Mouse (Mus musculus) neural tube, embryonic 11.5 days (tissue): ENCODE results near the gene Cdc42ep1. TPM values are rescaled to one million over a fixed set of nuclear protein-coding genes. Genes with fewer than 3 reads are reported as not detected.

Experiments
- ATAC-seq: fragments of 200-750 bp; cut with Nextera tagmentation; 2 replicates; pipeline ENCODE4 v1.8.0; 2017; ENCODE audit warnings: moderate number of reproducible peaks, mild to moderate bottlenecking, moderate TSS enrichment, moderate library complexity; ENCODE audit not compliant: insufficient read depth, low FRiP score, low TSS enrichment
- DNase-seq: peaks from one replicate; pipeline ENCODE4 v3.0.0-alpha.2; 2015; ENCODE audit warnings: low spot score
- H3K27ac ChIP-seq: fragments of 300-500 bp; sonication (generic); 2 replicates; pipeline ENCODE4 v1.5.1; 2014; ENCODE audit warnings: low read depth, mild to moderate bottlenecking, low read length
- H3K27me3 ChIP-seq: fragments of 300-500 bp; sonication (generic); 2 replicates; pipeline ENCODE4 v1.6.1; 2014; ENCODE audit warnings: mild to moderate bottlenecking, low read length, mixed read lengths; ENCODE audit not compliant: control insufficient read depth, insufficient read depth
- H3K36me3 ChIP-seq: fragments of 300-500 bp; sonication (generic); 2 replicates; pipeline ENCODE4 v1.6.1; 2014; ENCODE audit warnings: mild to moderate bottlenecking, low read length, moderate library complexity, mixed read lengths; ENCODE audit not compliant: control insufficient read depth, insufficient read depth
- H3K4me1 ChIP-seq: fragments of 300-500 bp; sonication (generic); 2 replicates; pipeline ENCODE4 v1.6.1; 2014; ENCODE audit warnings: low read length, mixed read lengths; ENCODE audit not compliant: control insufficient read depth, insufficient read depth
- H3K4me2 ChIP-seq: fragments of 300-500 bp; sonication (generic); 2 replicates; pipeline ENCODE4 v1.6.1; 2014; ENCODE audit warnings: low read depth, mild to moderate bottlenecking, moderate library complexity
- H3K4me3 ChIP-seq: fragments of 300-500 bp; sonication (generic); 2 replicates; pipeline ENCODE4 v1.5.1; 2014; ENCODE audit warnings: low read depth, low read length
- H3K9ac ChIP-seq: fragments of 300-500 bp; sonication (generic); 2 replicates; pipeline ENCODE4 v1.6.1; 2014; ENCODE audit warnings: mild to moderate bottlenecking, low read length
- H3K9me3 ChIP-seq: fragments of 300-500 bp; sonication (generic); 2 replicates; pipeline ENCODE4 v1.6.1; 2016; ENCODE audit warnings: low read length; ENCODE audit not compliant: control insufficient read depth
- WGBS: fragments of 180-500 bp; shearing (Covaris S2); extraction: QIAGEN DNeasy Blood & Tissue Kit; methylation state at CpG from one replicate; pipeline ENCODE4 v1.1.7; 2014; 5-methylcytosine and 5-hydroxymethylcytosine counted together
- polyA plus RNA-seq: library from polyadenylated mRNA; unstranded; fragments of >200 nt; fragmentation: Nextera tagmentation; extraction: Ambion mirVana; gene quantifications from 2 replicates; pipeline ENCODE4 v1.2.1, GENCODE M21; 2014

The Cdc42ep1 gene
- polyA plus RNA-seq, 1 experiment from 2014 or later = 14.0 TPM

- no peak overlapping the region for H3K9ac ChIP-seq
- DNase-seq = no peak
- no peak overlapping the region for H3K27ac ChIP-seq
- H3K9me3 ChIP-seq = no peaks in the 10 kb centered on the region
- WGBS = 52% methylated on average over 6 of the region's 6 CpGs
- no peak overlapping the region for H3K4me2 ChIP-seq
- H3K4me3 ChIP-seq = no peak overlapping the region
- no peaks in the 10 kb centered on the region for H3K36me3 ChIP-seq
- ATAC-seq = no peak
- no peaks in the 10 kb centered on the region for H3K27me3 ChIP-seq
- H3K4me1 ChIP-seq = no peaks in the 10 kb centered on the region
Measured at GRCm38 (mm10) chr15:78816074-78816391, 26.4 kb upstream of the Cdc42ep1 start.

DNA sequence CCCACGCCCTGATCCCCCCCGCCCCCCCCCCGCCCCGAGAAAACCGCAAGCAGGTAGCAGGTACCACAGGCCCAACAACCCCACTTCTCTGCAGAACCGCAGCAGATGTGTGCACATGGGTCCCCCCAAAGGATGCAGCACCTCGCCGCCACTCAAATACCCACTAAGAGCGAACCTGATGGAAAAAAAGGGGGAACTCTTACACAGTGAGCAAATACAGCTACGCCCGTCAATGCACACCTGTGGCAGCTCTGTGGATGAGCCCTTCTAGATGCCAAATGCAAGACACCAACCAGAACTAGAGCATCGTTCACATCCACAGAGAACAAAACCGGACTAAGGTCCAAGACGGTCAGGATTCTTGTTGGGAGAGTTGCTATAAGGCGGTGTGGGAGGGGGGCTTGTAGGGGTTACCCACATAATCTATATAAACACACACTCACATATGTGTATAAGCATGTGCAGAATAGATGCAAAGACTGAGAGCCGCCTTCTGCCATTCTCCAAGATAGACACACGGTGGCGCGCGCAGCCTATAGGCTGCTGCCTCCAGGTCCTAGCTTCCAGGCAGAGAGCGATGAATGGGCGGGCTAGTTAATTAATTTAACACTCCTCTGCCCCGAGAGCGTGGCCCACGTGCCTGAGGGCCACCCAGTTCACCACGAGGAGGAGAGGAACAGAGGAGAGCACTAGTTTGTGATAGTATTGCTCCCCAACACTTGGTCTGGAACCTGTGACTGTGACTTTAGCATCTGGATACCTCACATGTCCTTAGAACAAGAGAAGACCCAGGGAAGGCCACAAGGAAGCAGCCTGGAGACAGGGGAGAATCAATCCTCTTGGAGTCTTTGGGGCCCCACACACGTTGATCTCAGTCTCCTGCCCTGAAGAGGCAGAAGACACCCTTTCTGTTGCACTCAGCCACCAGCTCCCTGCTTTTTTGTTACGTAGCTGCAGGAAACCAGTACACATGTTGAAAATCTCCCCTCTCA, 15.9 kb upstream of the Cdc42ep1 start:
- ATAC-seq = peak; percentile 53; the same call in 1 of the 2 replicates
- Histone ChIP-seq H3K4me1 (no peaks in the 10 kb centered on the region), H3K27me3 (no peaks in the 10 kb centered on the region), H3K36me3 (no peaks in the 10 kb centered on the region), H3K9ac (no peak overlapping the region), H3K4me3 (no peak overlapping the region), H3K27ac (no peak overlapping the region), H3K9me3 (no peaks in the 10 kb centered on the region), H3K4me2 (no peak overlapping the region)
- peak; percentile 82 for DNase-seq
- 28% methylated on average over 28 of the region's 28 CpGs for WGBS

DNA sequence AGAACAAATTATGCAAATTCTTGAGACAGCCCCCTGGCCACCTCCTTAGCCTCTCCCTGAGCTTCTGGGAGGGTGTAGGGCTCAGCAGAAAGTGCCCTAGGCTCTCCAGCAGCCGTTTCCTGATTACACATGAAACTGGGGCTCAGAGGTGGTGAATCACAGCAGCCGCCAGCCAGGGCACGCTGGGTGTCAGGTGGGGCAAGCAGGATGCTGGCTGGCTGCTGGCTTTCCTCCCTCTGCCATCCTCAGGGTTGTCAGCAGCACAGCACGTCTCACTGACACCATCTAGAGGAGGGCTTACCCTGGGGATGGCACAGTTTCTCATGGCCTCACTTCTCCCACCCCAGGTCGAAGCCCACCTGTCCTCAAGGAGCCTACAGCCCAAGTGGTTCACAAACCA, 14.1 kb upstream of the Cdc42ep1 start:
- H3K9ac ChIP-seq = no peak overlapping the region
- no peak overlapping the region for H3K4me3 ChIP-seq
- peaks cover 12% of the 10 kb centered on the region for H3K4me1 ChIP-seq
- DNase-seq (no peak), ATAC-seq (no peak)
- H3K36me3 ChIP-seq = no peaks in the 10 kb centered on the region
- H3K27me3 ChIP-seq = no peaks in the 10 kb centered on the region
- 17% methylated on average over 5 of the region's 5 CpGs for WGBS
- H3K4me2 ChIP-seq = no peak overlapping the region
- no peak overlapping the region for H3K27ac ChIP-seq
- H3K9me3 ChIP-seq = no peaks in the 10 kb centered on the region

DNA sequence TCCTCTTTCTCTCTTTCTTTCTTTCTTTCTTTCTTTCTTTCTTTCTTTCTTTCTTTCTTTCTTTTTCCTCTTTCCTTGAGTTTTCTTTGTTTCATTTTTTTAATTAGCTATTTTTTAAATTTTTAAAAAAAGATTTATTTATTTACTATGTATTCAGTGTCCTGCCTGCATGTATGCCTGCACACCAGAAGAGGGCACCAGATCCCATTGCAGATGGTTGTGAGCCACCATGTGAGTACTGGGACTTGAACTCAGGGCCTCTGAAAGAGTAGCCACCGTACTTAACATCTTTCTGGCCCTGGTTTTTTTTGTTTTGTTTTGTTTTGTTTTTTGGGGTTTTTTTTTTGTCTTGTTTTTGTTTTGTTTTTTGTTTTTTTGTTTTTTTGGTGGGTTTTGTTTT, 12.8 kb upstream of the Cdc42ep1 start:
- Histone ChIP-seq H3K4me1 (peaks cover 12% of the 10 kb centered on the region), H3K27ac (no peak overlapping the region), H3K27me3 (no peaks in the 10 kb centered on the region), H3K4me2 (no peak overlapping the region), H3K4me3 (no peak overlapping the region), H3K9me3 (no peaks in the 10 kb centered on the region), H3K36me3 (no peaks in the 10 kb centered on the region), H3K9ac (no peak overlapping the region)
- 89% methylated on average over 1 of the region's 1 CpGs for WGBS
- no peak for ATAC-seq
- no peak for DNase-seq

GRCm38 (mm10) chr15:78830742-78831719, 11.4 kb upstream of the Cdc42ep1 start:
- WGBS = 70% methylated on average over 10 of the region's 10 CpGs
- Histone ChIP-seq H3K4me1 (peaks cover 24% of the 10 kb centered on the region), H3K27ac (no peak overlapping the region)

GRCm38 (mm10) chr15:78831720-78832657, 10.4 kb upstream of the Cdc42ep1 start:
- H3K4me1 ChIP-seq = peaks cover 27% of the 10 kb centered on the region
- 49% methylated on average over 18 of the region's 19 CpGs for WGBS
- ATAC-seq (no peak), DNase-seq (peak; percentile 11)
- H3K27me3 ChIP-seq = no peaks in the 10 kb centered on the region
- H3K27ac ChIP-seq = peak overlapping the region; percentile 4; the same call in 1 of the 2 replicates
- H3K4me3 ChIP-seq = no peak overlapping the region
- peak overlapping the region; percentile 24 for H3K9ac ChIP-seq
- H3K9me3 ChIP-seq = no peaks in the 10 kb centered on the region
- H3K36me3 ChIP-seq = no peaks in the 10 kb centered on the region
- no peak overlapping the region for H3K4me2 ChIP-seq

More at GRCm38 (mm10) chr15:78830742-78831719, 11.4 kb upstream of the Cdc42ep1 start:
- Histone ChIP-seq H3K4me2 (no peak overlapping the region), H3K27me3 (no peaks in the 10 kb centered on the region), H3K9me3 (no peaks in the 10 kb centered on the region), H3K36me3 (no peaks in the 10 kb centered on the region), H3K9ac (no peak overlapping the region), H3K4me3 (no peak overlapping the region)
- DNase-seq (no peak), ATAC-seq (no peak)

DNA sequence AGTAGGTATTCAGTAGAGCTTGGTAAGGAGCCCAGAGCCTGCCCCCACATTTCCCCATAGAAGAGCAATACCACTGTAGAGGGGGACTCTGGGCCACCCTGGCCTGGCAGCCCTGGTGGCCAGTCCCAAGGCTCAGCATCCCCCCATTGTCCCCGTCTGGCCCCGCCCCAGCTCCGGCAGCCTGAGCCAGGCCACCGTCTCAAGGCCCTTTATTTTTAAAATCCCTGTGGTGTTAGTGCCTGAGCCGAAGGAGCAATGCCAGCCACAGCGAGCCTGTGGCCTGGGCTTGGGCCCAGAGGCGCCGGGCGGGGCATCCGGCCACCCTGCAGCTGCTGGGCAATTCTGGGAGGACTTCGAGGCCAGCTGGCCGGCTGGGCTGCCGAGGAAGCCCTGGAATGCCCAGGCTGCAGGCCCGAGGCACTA, 9.7 kb upstream of the Cdc42ep1 start:
- peaks cover 27% of the 10 kb centered on the region for H3K4me1 ChIP-seq
- H3K9me3 ChIP-seq = no peaks in the 10 kb centered on the region
- H3K36me3 ChIP-seq = no peaks in the 10 kb centered on the region
- 0 out of 2 replicates have a peak overlapping the region, but pooled peaks have one; percentile 4 for H3K4me2 ChIP-seq
- DNase-seq = peak; percentile 52
- H3K27ac ChIP-seq = peak overlapping the region; percentile 30; the same call in 1 of the 2 replicates
- ATAC-seq = peak; percentile 68
- H3K9ac ChIP-seq = peak overlapping the region; percentile 24
- H3K4me3 ChIP-seq = no peak overlapping the region
- H3K27me3 ChIP-seq = no peaks in the 10 kb centered on the region
- 8% methylated on average over 14 of the region's 14 CpGs for WGBS

DNA sequence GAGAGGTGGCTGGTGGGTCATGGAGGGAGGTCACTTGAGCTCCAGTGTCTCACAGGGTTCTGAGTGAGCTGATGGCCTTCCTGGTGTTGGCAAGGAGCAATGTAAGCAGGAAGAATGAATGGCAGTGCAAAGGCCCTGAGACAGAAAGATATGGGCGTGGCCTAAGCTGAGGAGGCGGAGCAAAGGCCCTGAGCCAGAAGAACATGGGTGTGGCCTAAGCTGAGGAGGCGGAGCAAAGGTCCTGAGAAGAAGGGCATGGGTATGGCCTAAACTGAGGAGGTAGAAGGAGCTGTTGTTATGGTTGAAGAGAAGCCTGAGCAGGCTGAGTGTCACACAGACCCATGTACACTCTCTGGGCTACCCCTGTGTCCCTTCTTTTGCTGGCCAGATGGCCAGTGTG, 8.8 kb upstream of the Cdc42ep1 start:
- no peak overlapping the region for H3K27ac ChIP-seq
- H3K4me1 ChIP-seq = peaks cover 27% of the 10 kb centered on the region
- DNase-seq (peak; percentile 7), ATAC-seq (no peak)
- H3K9me3 ChIP-seq = no peaks in the 10 kb centered on the region
- 94% methylated on average over 3 of the region's 3 CpGs for WGBS
- no peaks in the 10 kb centered on the region for H3K36me3 ChIP-seq
- H3K4me3 ChIP-seq = no peak overlapping the region
- no peaks in the 10 kb centered on the region for H3K27me3 ChIP-seq
- no peak overlapping the region for H3K4me2 ChIP-seq
- H3K9ac ChIP-seq = no peak overlapping the region
